Mouse (Mus musculus): ENCODE results near the gene Zc3h12b.

The Zc3h12b gene

GRCm38 (mm10) chrX:95711227-95712111 is at the start of gene Zc3h12b:
Gene Zc3h12b (plus strand): TSS chrX:95711678.
- DNase-seq, result peak; percentile 80 to 88

- DNase-seq, result no peak
Observed at GRCm38 (mm10) chrX:95682206-95682605, 29.3 kb upstream of the Zc3h12b start.

- peak; percentile 15 to 26 for DNase-seq
Observed at GRCm38 (mm10) chrX:95687119-95687518, 24.4 kb upstream of the Zc3h12b start.

GRCm38 (mm10) chrX:95738253-95738652 is 26.8 kb downstream of the Zc3h12b start:
- DNase-seq, result peak; percentile 29 to 39

- no peak for DNase-seq
Observed at GRCm38 (mm10) chrX:95795881-95796280, 84.4 kb downstream of the Zc3h12b start.

- peak in 1 of 2 experiments; percentile 3 for DNase-seq
Observed at GRCm38 (mm10) chrX:95801790-95802189, 90.3 kb downstream of the Zc3h12b start.

GRCm38 (mm10) chrX:95852806-95853205 is 141.3 kb downstream of the Zc3h12b start:
- peak in 1 of 2 experiments; percentile 3 for DNase-seq

GRCm38 (mm10) chrX:95881111-95881510 is 169.6 kb downstream of the Zc3h12b start:
- no peak for DNase-seq

GRCm38 (mm10) chrX:95902716-95903115 is 191.2 kb downstream of the Zc3h12b start:
- DNase-seq, result no peak

GRCm38 (mm10) chrX:95935481-95935880 is 224.0 kb downstream of the Zc3h12b start:
- peak; percentile 8 to 10 for DNase-seq

GRCm38 (mm10) chrX:95945496-95945895 is 234.0 kb downstream of the Zc3h12b start:
- DNase-seq, result no peak

- DNase-seq, result no peak
Observed at GRCm38 (mm10) chrX:95948135-95948534, 236.7 kb downstream of the Zc3h12b start.

- DNase-seq, result peak; percentile 62 to 71
Observed at GRCm38 (mm10) chrX:95950776-95951175, 239.3 kb downstream of the Zc3h12b start.

- DNase-seq, result peak; percentile 92
Observed at GRCm38 (mm10) chrX:95956497-95957293, 245.2 kb downstream of the Zc3h12b start, which contains the start of gene Las1l. Gene Las1l (minus strand): TSS chrX:95956962.

GRCm38 (mm10) chrX:95957461-95957860 is 246.0 kb downstream of the Zc3h12b start:
- DNase-seq, result peak; percentile 11 to 31

GRCm38 (mm10) chrX:95963366-95963765 is 251.9 kb downstream of the Zc3h12b start:
- DNase-seq, result no peak

GRCm38 (mm10) chrX:95965036-95965435 is 253.6 kb downstream of the Zc3h12b start:
- no peak for DNase-seq

- peak; percentile 87 for DNase-seq
Observed at GRCm38 (mm10) chrX:95967847-95968593, 256.5 kb downstream of the Zc3h12b start.

- peak; percentile 87 to 91 for DNase-seq
Observed at GRCm38 (mm10) chrX:95968594-95968965, 257.1 kb downstream of the Zc3h12b start.

- DNase-seq, result peak in 1 of 2 experiments; percentile 8
Observed at GRCm38 (mm10) chrX:95969116-95969515, 257.6 kb downstream of the Zc3h12b start.

- DNase-seq, result no peak
Observed at GRCm38 (mm10) chrX:95969936-95970335, 258.5 kb downstream of the Zc3h12b start.

Measured in cerebellum, postnatal 10 days (tissue).